Mouse (Mus musculus) MEL (cell line): ENCODE measurements around the gene Pi4k2b.

Source experiments
- CTCF ChIP-seq, 3 experiments: IDR thresholded peaks in 2 of 3; conservative IDR thresholded peaks in 1 of 3; 2 replicates each; pipeline ENCODE4 v1.5.1; 2011 to 2012; ENCODE audit warnings: low read length in 3 of 3, low read depth in 2 of 3, mild to moderate bottlenecking in 2 of 3, improper control_type of control experiment in 1 of 3, inconsistent platforms in 1 of 3, mixed read lengths in 1 of 3, moderate library complexity in 1 of 3; ENCODE audit not compliant: control insufficient read depth in 1 of 3, insufficient read depth in 1 of 3, poor library complexity in 1 of 3, severe bottlenecking in 1 of 3
- EP300 ChIP-seq, 2 experiments: IDR thresholded peaks; 2 replicates each; pipeline ENCODE4 v1.6.1; 2011; ENCODE audit warnings: improper control_type of control experiment in 2 of 2, low read length in 2 of 2, low read depth in 1 of 2, mild to moderate bottlenecking in 1 of 2
- HCFC1 ChIP-seq: IDR thresholded peaks from 2 replicates; pipeline ENCODE4 v1.6.1; 2012; ENCODE audit warnings: low read depth, mild to moderate bottlenecking, inconsistent platforms, low read length, improper control_type of control experiment, moderate library complexity
- MAX ChIP-seq: IDR thresholded peaks from 2 replicates; pipeline ENCODE4 v1.6.1; 2011; ENCODE audit warnings: low read length, improper control_type of control experiment
- POLR2A ChIP-seq, 2 experiments: IDR thresholded peaks; 2 replicates each; pipeline ENCODE4 v1.6.1; 2011 to 2012; ENCODE audit warnings: low read length in 2 of 2, mild to moderate bottlenecking in 2 of 2, control low read depth in 1 of 2, improper control_type of control experiment in 1 of 2, low read depth in 1 of 2, moderate library complexity in 1 of 2; ENCODE audit not compliant: control insufficient read depth in 1 of 2, insufficient read depth in 1 of 2, poor library complexity in 1 of 2
- SMC3 ChIP-seq: IDR thresholded peaks from 2 replicates; pipeline ENCODE4 v1.6.1; 2011; ENCODE audit warnings: low read depth, low read length, improper control_type of control experiment

- no peak for TF ChIP-seq HCFC1
- no peak for TF ChIP-seq POLR2A (IDR thresholded peaks at IDR 0.05; ENCODE audit: control insufficient read depth in 1 of 2, insufficient read depth in 1 of 2, low read depth in 1 of 2, low read length in 2 of 2, poor library complexity in 1 of 2)
- TF ChIP-seq SMC3, result no peak
- TF ChIP-seq MAX, result no peak
- TF ChIP-seq EP300 (IDR thresholded peaks at IDR 0.05; ENCODE audit: low read depth in 1 of 2, low read length in 2 of 2), result no peak
- TF ChIP-seq CTCF (IDR thresholded peaks at IDR 0.05 in 2 of 3, conservative IDR thresholded peaks at IDR 0.05 in 1 of 3; ENCODE audit: control insufficient read depth in 1 of 3, insufficient read depth in 1 of 3, low read depth in 2 of 3, low read length in 3 of 3, poor library complexity in 1 of 3, severe bottlenecking in 1 of 3), result no peak
Observed at GRCm38 (mm10) chr5:52774267-52774666, 32.9 kb downstream of the Pi4k2b start.
